Mouse (Mus musculus): ENCODE data around the gene 9430097D07Rik. TPM values are rescaled to one million over a fixed set of nuclear protein-coding genes. Genes with fewer than 3 reads are reported as not detected.

Gene 9430097D07Rik
- total RNA-seq, 2 experiments from 2014 or later, result 0.20 to 0.43 TPM

- no peak for DNase-seq (ENCODE audit: low spot score in 2 of 2)
Measured at GRCm38 (mm10) chr2:32597699-32598098, 22.2 kb upstream of the 9430097D07Rik start.

GRCm38 (mm10) chr2:32597248-32597647, 21.8 kb upstream of the 9430097D07Rik start:
- no peak for DNase-seq (ENCODE audit: low spot score in 2 of 2)

- no peak for DNase-seq (ENCODE audit: low spot score in 2 of 2)
Measured at GRCm38 (mm10) chr2:32596725-32597124, 21.2 kb upstream of the 9430097D07Rik start.

GRCm38 (mm10) chr2:32591249-32591648, 15.8 kb upstream of the 9430097D07Rik start:
- DNase-seq (ENCODE audit: low spot score in 2 of 2), result no peak

- no peak for DNase-seq (ENCODE audit: low spot score in 2 of 2)
Measured at GRCm38 (mm10) chr2:32590224-32590623, 14.7 kb upstream of the 9430097D07Rik start.

- DNase-seq (ENCODE audit: low spot score in 2 of 2), result peak in 1 of 2 experiments; percentile 67
Measured at GRCm38 (mm10) chr2:32589213-32589795, 13.8 kb upstream of the 9430097D07Rik start.

- no peak for DNase-seq (ENCODE audit: low spot score in 2 of 2)
Measured at GRCm38 (mm10) chr2:32587731-32588321, 12.3 kb upstream of the 9430097D07Rik start.

GRCm38 (mm10) chr2:32586871-32587351, 11.4 kb upstream of the 9430097D07Rik start, which contains the start of gene St6galnac4:
Gene St6galnac4 (plus strand): TSS chr2:32587095.
- DNase-seq (ENCODE audit: low spot score in 2 of 2), result peak; percentile 82 to 92

- no peak for DNase-seq (ENCODE audit: low spot score in 2 of 2)
Measured at GRCm38 (mm10) chr2:32585149-32585714, 9.7 kb upstream of the 9430097D07Rik start.

GRCm38 (mm10) chr2:32582830-32583799, 7.6 kb upstream of the 9430097D07Rik start:
- DNase-seq (ENCODE audit: low spot score in 2 of 2), result peak; percentile 71 to 96

- DNase-seq (ENCODE audit: low spot score in 2 of 2), result peak in 1 of 2 experiments; percentile 87
Measured at GRCm38 (mm10) chr2:32581450-32582095, 6.1 kb upstream of the 9430097D07Rik start.

- no peak for DNase-seq (ENCODE audit: low spot score in 2 of 2)
Measured at GRCm38 (mm10) chr2:32578146-32579046, 2.9 kb upstream of the 9430097D07Rik start.

GRCm38 (mm10) chr2:32576532-32576931, 1.0 kb upstream of the 9430097D07Rik start:
- DNase-seq (ENCODE audit: low spot score in 2 of 2), result no peak

- DNase-seq (ENCODE audit: low spot score in 2 of 2), result peak in 1 of 2 experiments; percentile 85
Measured at GRCm38 (mm10) chr2:32574901-32575585, 441 bp downstream of the 9430097D07Rik start.

GRCm38 (mm10) chr2:32574497-32574896, 987 bp downstream of the 9430097D07Rik start, which contains the start of gene Pip5kl1:
Gene Pip5kl1 (plus strand): TSS chr2:32574797.
- no peak for DNase-seq (ENCODE audit: low spot score in 2 of 2)

- DNase-seq (ENCODE audit: low spot score in 2 of 2), result no peak
Measured at GRCm38 (mm10) chr2:32572196-32572595, 3.3 kb downstream of the 9430097D07Rik start.

GRCm38 (mm10) chr2:32570698-32571494, 4.6 kb downstream of the 9430097D07Rik start, which contains the start of gene Dpm2:
Gene Dpm2 (plus strand): TSS chr2:32570858.
- peak; percentile 90 to 96 for DNase-seq (ENCODE audit: low spot score in 2 of 2)

- DNase-seq (ENCODE audit: low spot score in 2 of 2), result no peak
Measured at GRCm38 (mm10) chr2:32568941-32569340, 6.5 kb downstream of the 9430097D07Rik start.

Data from layer of hippocampus, adult 18-20 months (tissue).